In genomic region chr8:92828251-92828743, GRCm38 (mm10) we compare ENCODE assay signal across 7 mouse cellular contexts. TPM values are rescaled to one million over a fixed set of nuclear protein-coding genes. Genes with fewer than 3 reads are reported as not detected.
DNase-seq lines count a peak whose midpoint lies in the region; ATAC-seq and TF ChIP-seq lines count a peak whose summit lies in the region.

No protein-coding gene starts in this region.

- no peak overlapping the region for H3K4me3 ChIP-seq in forebrain, embryonic 13.5 days
- peak overlapping the region; percentile 52 for H3K4me3 ChIP-seq in heart, postnatal 0 days (ENCODE audit: low read depth, low read length)

- 35% methylated on average over 15 of the region's 15 CpGs for WGBS in forebrain, embryonic 13.5 days
- 40% methylated on average over 15 of the region's 15 CpGs for WGBS in heart, postnatal 0 days

- no peak for TF ChIP-seq CTCF in heart, postnatal 0 days (IDR thresholded peaks at IDR 0.05; ENCODE audit: low read depth)

- no peak overlapping the region for H3K9ac ChIP-seq in forebrain, embryonic 13.5 days
- H3K9ac ChIP-seq in heart, postnatal 0 days (replicated peaks; ENCODE audit: low read depth, low read length), result no peak overlapping the region

- H3K4me1 ChIP-seq in forebrain, embryonic 13.5 days, result peaks cover 16% of the 10 kb centered on the region
- H3K4me1 ChIP-seq in heart, postnatal 0 days (ENCODE audit: control insufficient read depth, insufficient read depth), result peaks cover 5% of the 10 kb centered on the region; the same call in 1 of the 2 replicates

- no peaks in the 10 kb centered on the region for H3K36me3 ChIP-seq in forebrain, embryonic 13.5 days (ENCODE audit: poor library complexity, severe bottlenecking)
- no peaks in the 10 kb centered on the region for H3K36me3 ChIP-seq in heart, postnatal 0 days (replicated peaks; ENCODE audit: control insufficient read depth, insufficient read depth, low read length)

- peaks cover 24% of the 10 kb centered on the region for H3K27me3 ChIP-seq in forebrain, embryonic 13.5 days
- peaks cover 36% of the 10 kb centered on the region for H3K27me3 ChIP-seq in heart, postnatal 0 days (ENCODE audit: control insufficient read depth, insufficient read depth, low read length)

- H3K9me3 ChIP-seq in forebrain, embryonic 13.5 days (replicated peaks), result no peaks in the 10 kb centered on the region
- H3K9me3 ChIP-seq in heart, postnatal 0 days (replicated peaks; ENCODE audit: control insufficient read depth, low read length), result no peaks in the 10 kb centered on the region

- TF ChIP-seq EP300 in heart, postnatal 0 days (IDR thresholded peaks at IDR 0.05; ENCODE audit: low read depth), result no peak

- ATAC-seq in forebrain, embryonic 13.5 days, result peak; percentile 74
- 0 out of 2 replicates have a peak, but pooled peaks have one; percentile 30 for ATAC-seq in heart, postnatal 0 days (ENCODE audit: insufficient read depth, low read depth)

- peak overlapping the region; percentile 10; the same call in 1 of the 2 replicates for H3K4me2 ChIP-seq in forebrain, embryonic 13.5 days
- peak overlapping the region; percentile 62 for H3K4me2 ChIP-seq in heart, postnatal 0 days (ENCODE audit: low read depth, low read length)

- DNase-seq in ovary, adult 18-20 months (ENCODE audit: low spot score), result peak; percentile 30
- no peak for DNase-seq in ovary, postnatal 10 days (ENCODE audit: low spot score)
- DNase-seq in heart, postnatal 0 days (ENCODE audit: low spot score), result no peak
- DNase-seq in liver, result peak; percentile 32
- peak; percentile 42 for DNase-seq in retina, postnatal 7 days (ENCODE audit: low read depth, low spot score)
- no peak for DNase-seq in natural killer cell, adult 2 months (ENCODE audit: low spot score in 2 of 2)

- no peak overlapping the region for H3K27ac ChIP-seq in forebrain, embryonic 13.5 days
- peak overlapping the region; percentile 78 for H3K27ac ChIP-seq in heart, postnatal 0 days (ENCODE audit: low read depth)

RNA-seq across cellular contexts. Expression of gene Mmp2, which starts 1.2 kb away (rescaled TPM):
- polyA plus RNA-seq in forebrain, embryonic 13.5 days (2015; fragmentation: Nextera tagmentation; extraction: Ambion mirVana), result 9.3 and 9.5 TPM in 2 replicates
- 92.6 and 113 TPM in 2 replicates for total RNA-seq in heart, postnatal 0 days (2014; rRNA removed; ENCODE audit: low replicate concordance)
- polyA plus RNA-seq in heart, postnatal 0 days (2015; fragmentation: Nextera tagmentation; extraction: Ambion mirVana), result 83.6 and 89.0 TPM in 2 replicates

RNA-seq across cellular contexts. Expression of gene Lpcat2, which starts 26.8 kb away (rescaled TPM):
- 4.1 and 4.6 TPM in 2 replicates for polyA plus RNA-seq in forebrain, embryonic 13.5 days (2015; fragmentation: Nextera tagmentation; extraction: Ambion mirVana)
- total RNA-seq in heart, postnatal 0 days (2014; rRNA removed; ENCODE audit: low replicate concordance), result 1.5 and 4.9 TPM in 2 replicates
- 2.8 and 3.0 TPM in 2 replicates for polyA plus RNA-seq in heart, postnatal 0 days (2015; fragmentation: Nextera tagmentation; extraction: Ambion mirVana)

Comparison
In these comparisons a context has a peak if more than half of its experiments do, and no peak if none do; other contexts are left out.
1. DNase-seq: peak in ovary, adult 18-20 months (single experiment), liver (single experiment) and retina, postnatal 7 days (single experiment); none in ovary, postnatal 10 days (single experiment), heart, postnatal 0 days (single experiment) and natural killer cell, adult 2 months (0 of 2).